Mouse (Mus musculus): Measurements from ENCODE around the gene Ank2. TPM values are rescaled to one million over a fixed set of nuclear protein-coding genes. Genes with fewer than 3 reads are reported as not detected.
A peak's percentile ranks its signal among the peaks of the same experiment; 100 is the strongest.

The Ank2 gene
- polyA plus RNA-seq (2014; fragmentation: Nextera tagmentation; extraction: Ambion mirVana), result 30.8 and 31.8 TPM in 2 replicates

DNA sequence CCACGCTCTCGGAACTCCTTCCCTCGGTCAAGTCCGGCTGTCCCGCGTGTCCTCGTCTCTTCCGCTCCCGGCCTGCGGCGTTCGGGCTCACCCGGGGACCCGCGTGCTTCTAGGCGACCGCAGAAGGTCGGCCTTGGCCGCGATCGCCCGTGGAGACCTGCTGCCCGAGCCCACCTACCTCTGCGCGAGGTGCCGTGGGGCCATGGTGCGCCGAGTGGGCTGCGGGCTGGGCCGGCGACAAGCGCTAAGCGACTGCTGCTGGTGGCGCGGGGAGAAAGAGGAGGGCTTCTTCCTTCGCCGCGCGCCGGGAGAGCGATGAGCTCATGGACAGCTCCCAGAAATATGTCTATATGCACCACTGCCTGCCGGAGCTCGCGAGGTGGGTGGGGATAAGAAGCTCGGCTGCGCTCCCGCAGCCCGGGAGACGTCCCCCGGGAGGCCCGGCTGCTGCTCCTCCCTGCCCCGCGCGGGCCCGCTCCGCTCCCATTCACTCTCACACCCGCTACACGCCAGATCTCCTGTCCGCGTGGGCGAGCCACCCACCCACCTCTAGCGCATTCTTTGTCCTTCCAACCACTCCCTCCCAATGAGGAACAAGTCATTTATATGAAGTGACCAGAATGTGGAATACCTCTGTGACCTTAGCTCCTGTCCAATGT lies at the start of gene Ank2:
Gene Ank2, minus strand, starts transcription at position 609 of the 659 bp plus-strand sequence.
- Histone ChIP-seq H3K9me3 (replicated peaks; ENCODE audit: control insufficient read depth, low read length) (no peaks in the 10 kb centered on the region), H3K4me3 (ENCODE audit: low read depth, low read length) (peak within 1 kb of the TSS; percentile 70), H3K36me3 (ENCODE audit: control insufficient read depth, insufficient read depth, low read length) (no peaks in the 10 kb centered on the region), H3K9ac (ENCODE audit: low read depth, low read length) (peak within 1 kb of the TSS; percentile 77), H3K27me3 (ENCODE audit: control insufficient read depth, insufficient read depth, low read length) (peaks cover 11% of the 10 kb centered on the region), H3K27ac (ENCODE audit: low read depth, low read length) (0 out of 2 replicates have a peak within 1 kb of the TSS, but pooled peaks have one; percentile 10), H3K4me1 (ENCODE audit: control insufficient read depth, insufficient read depth, low read length) (0 out of 2 replicates have a peak, but pooled peaks cover 2% of the 10 kb centered on the region), H3K4me2 (peak within 1 kb of the TSS; percentile 100)
- WGBS (ENCODE audit: insufficient replicate concordance), result under 1% methylated on average over 58 of the region's 62 CpGs
- ATAC-seq (replicated peaks; ENCODE audit: insufficient number of reproducible peaks, low FRiP score, low TSS enrichment), result 0 out of 2 replicates have a peak, but pooled peaks have one; percentile 56

- Histone ChIP-seq H3K9ac (ENCODE audit: low read depth, low read length) (no peak overlapping the region), H3K27ac (ENCODE audit: low read depth, low read length) (no peak overlapping the region), H3K9me3 (replicated peaks; ENCODE audit: control insufficient read depth, low read length) (no peaks in the 10 kb centered on the region), H3K27me3 (ENCODE audit: control insufficient read depth, insufficient read depth, low read length) (no peaks in the 10 kb centered on the region), H3K36me3 (ENCODE audit: control insufficient read depth, insufficient read depth, low read length) (peaks cover 6% of the 10 kb centered on the region), H3K4me1 (ENCODE audit: control insufficient read depth, insufficient read depth, low read length) (no peaks in the 10 kb centered on the region), H3K4me3 (ENCODE audit: low read depth, low read length) (no peak overlapping the region), H3K4me2 (no peak overlapping the region)
- ATAC-seq (replicated peaks; ENCODE audit: insufficient number of reproducible peaks, low FRiP score, low TSS enrichment), result no peak
- 46% methylated on average over 5 of the region's 5 CpGs for WGBS (ENCODE audit: insufficient replicate concordance)
Measured at GRCm38 (mm10) chr3:127547882-127548281, 48.7 kb upstream of the Ank2 start.

GRCm38 (mm10) chr3:127544610-127545121 lies 45.5 kb upstream of the Ank2 start:
- peaks cover 6% of the 10 kb centered on the region for H3K36me3 ChIP-seq (ENCODE audit: control insufficient read depth, insufficient read depth, low read length)

GRCm38 (mm10) chr3:127543976-127544375 lies 44.8 kb upstream of the Ank2 start:
- Histone ChIP-seq H3K9ac (ENCODE audit: low read depth, low read length) (no peak overlapping the region), H3K27ac (ENCODE audit: low read depth, low read length) (no peak overlapping the region), H3K36me3 (ENCODE audit: control insufficient read depth, insufficient read depth, low read length) (peaks cover 6% of the 10 kb centered on the region), H3K4me1 (ENCODE audit: control insufficient read depth, insufficient read depth, low read length) (no peaks in the 10 kb centered on the region), H3K27me3 (ENCODE audit: control insufficient read depth, insufficient read depth, low read length) (no peaks in the 10 kb centered on the region), H3K4me2 (no peak overlapping the region), H3K9me3 (replicated peaks; ENCODE audit: control insufficient read depth, low read length) (no peaks in the 10 kb centered on the region), H3K4me3 (ENCODE audit: low read depth, low read length) (no peak overlapping the region)
- WGBS (ENCODE audit: insufficient replicate concordance), result 81% methylated on average over 4 of the region's 4 CpGs
- no peak for ATAC-seq (replicated peaks; ENCODE audit: insufficient number of reproducible peaks, low FRiP score, low TSS enrichment)

More at GRCm38 (mm10) chr3:127544610-127545121, 45.5 kb upstream of the Ank2 start:
- Histone ChIP-seq H3K9me3 (replicated peaks; ENCODE audit: control insufficient read depth, low read length) (no peaks in the 10 kb centered on the region), H3K27me3 (ENCODE audit: control insufficient read depth, insufficient read depth, low read length) (no peaks in the 10 kb centered on the region), H3K27ac (ENCODE audit: low read depth, low read length) (no peak overlapping the region), H3K9ac (ENCODE audit: low read depth, low read length) (no peak overlapping the region), H3K4me1 (ENCODE audit: control insufficient read depth, insufficient read depth, low read length) (no peaks in the 10 kb centered on the region), H3K4me2 (no peak overlapping the region), H3K4me3 (ENCODE audit: low read depth, low read length) (no peak overlapping the region)
- no peak for ATAC-seq (replicated peaks; ENCODE audit: insufficient number of reproducible peaks, low FRiP score, low TSS enrichment)
- 32% methylated on average over 5 of the region's 5 CpGs for WGBS (ENCODE audit: insufficient replicate concordance)

DNA sequence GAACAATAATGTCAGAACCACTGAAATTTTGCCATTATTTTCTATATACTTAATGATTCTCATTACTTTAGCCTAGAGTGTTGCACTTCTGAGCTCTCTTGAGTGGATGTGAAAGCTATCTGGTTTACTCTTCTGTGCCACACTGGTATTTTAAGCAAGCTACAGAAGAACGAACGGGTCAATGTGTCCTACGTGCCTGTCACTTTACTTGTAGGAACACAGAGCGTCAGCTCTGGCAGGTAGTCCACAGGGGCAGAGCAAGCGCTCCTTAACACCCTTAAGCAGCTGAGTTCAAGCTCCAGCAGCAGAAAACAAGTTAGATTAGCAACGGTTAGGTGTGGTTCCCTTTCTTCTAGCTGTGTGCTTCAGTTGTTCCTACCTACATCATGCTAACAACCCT lies 40.0 kb upstream of the Ank2 start:
- no peak overlapping the region for H3K9ac ChIP-seq (ENCODE audit: low read depth, low read length)
- H3K36me3 ChIP-seq (ENCODE audit: control insufficient read depth, insufficient read depth, low read length), result peaks cover 2% of the 10 kb centered on the region; the same call in 1 of the 2 replicates
- no peaks in the 10 kb centered on the region for H3K27me3 ChIP-seq (ENCODE audit: control insufficient read depth, insufficient read depth, low read length)
- H3K4me2 ChIP-seq, result no peak overlapping the region
- no peaks in the 10 kb centered on the region for H3K9me3 ChIP-seq (replicated peaks; ENCODE audit: control insufficient read depth, low read length)
- WGBS (ENCODE audit: insufficient replicate concordance), result 56% methylated on average over 6 of the region's 6 CpGs
- H3K4me1 ChIP-seq (ENCODE audit: control insufficient read depth, insufficient read depth, low read length), result no peaks in the 10 kb centered on the region
- ATAC-seq (replicated peaks; ENCODE audit: insufficient number of reproducible peaks, low FRiP score, low TSS enrichment), result no peak
- no peak overlapping the region for H3K4me3 ChIP-seq (ENCODE audit: low read depth, low read length)
- no peak overlapping the region for H3K27ac ChIP-seq (ENCODE audit: low read depth, low read length)

DNA sequence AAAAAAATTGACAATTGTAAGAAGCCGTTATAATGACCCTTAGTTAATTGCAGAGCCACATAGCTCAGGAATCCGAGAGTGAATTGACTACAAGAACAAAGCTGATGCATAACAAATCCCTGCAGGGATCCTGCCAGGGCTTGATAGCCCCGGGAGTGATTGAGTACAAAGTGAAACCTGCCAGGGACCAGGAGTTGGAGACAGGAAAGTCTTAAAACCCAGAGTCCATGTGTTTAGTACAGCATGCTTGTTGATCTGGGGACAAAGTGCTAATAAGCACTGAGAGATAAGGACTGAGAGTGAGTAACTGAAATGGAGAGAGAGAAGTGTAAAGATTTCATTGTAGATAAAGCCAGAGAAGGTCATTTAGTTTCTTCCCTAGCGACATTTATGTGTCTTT lies 31.1 kb upstream of the Ank2 start:
- H3K4me2 ChIP-seq, result peak overlapping the region; percentile 16; the same call in 1 of the 2 replicates
- 16% methylated on average over 4 of the region's 4 CpGs for WGBS (ENCODE audit: insufficient replicate concordance)
- H3K9me3 ChIP-seq (replicated peaks; ENCODE audit: control insufficient read depth, low read length), result no peaks in the 10 kb centered on the region
- no peak overlapping the region for H3K27ac ChIP-seq (ENCODE audit: low read depth, low read length)
- ATAC-seq (replicated peaks; ENCODE audit: insufficient number of reproducible peaks, low FRiP score, low TSS enrichment), result no peak
- H3K4me1 ChIP-seq (ENCODE audit: control insufficient read depth, insufficient read depth, low read length), result no peaks in the 10 kb centered on the region
- no peak overlapping the region for H3K4me3 ChIP-seq (ENCODE audit: low read depth, low read length)
- H3K36me3 ChIP-seq (ENCODE audit: control insufficient read depth, insufficient read depth, low read length), result no peaks in the 10 kb centered on the region
- H3K27me3 ChIP-seq (ENCODE audit: control insufficient read depth, insufficient read depth, low read length), result no peaks in the 10 kb centered on the region
- H3K9ac ChIP-seq (ENCODE audit: low read depth, low read length), result no peak overlapping the region

DNA sequence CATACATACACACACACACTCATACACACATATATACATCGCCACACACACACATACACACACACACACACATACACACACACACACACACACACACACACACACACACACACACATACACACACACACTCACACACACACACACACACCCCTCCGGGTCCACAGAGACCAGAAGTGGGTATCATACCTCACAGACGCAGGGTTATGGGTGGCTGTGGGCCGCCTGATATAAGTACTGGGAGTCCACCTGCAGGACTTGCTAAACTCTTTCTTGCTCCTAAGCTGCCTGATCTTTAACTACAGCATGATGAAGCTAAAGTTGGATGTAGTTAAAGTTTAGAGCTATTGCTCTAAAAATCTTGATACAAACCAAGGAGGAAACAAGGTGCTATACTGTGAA lies 30.7 kb upstream of the Ank2 start:
- no peaks in the 10 kb centered on the region for H3K9me3 ChIP-seq (replicated peaks; ENCODE audit: control insufficient read depth, low read length)
- H3K36me3 ChIP-seq (ENCODE audit: control insufficient read depth, insufficient read depth, low read length), result no peaks in the 10 kb centered on the region
- ATAC-seq (replicated peaks; ENCODE audit: insufficient number of reproducible peaks, low FRiP score, low TSS enrichment), result no peak
- H3K4me2 ChIP-seq, result no peak overlapping the region
- no peak overlapping the region for H3K4me3 ChIP-seq (ENCODE audit: low read depth, low read length)
- no peak overlapping the region for H3K9ac ChIP-seq (ENCODE audit: low read depth, low read length)
- peaks cover under 1% of the 10 kb centered on the region; the same call in 1 of the 2 replicates for H3K4me1 ChIP-seq (ENCODE audit: control insufficient read depth, insufficient read depth, low read length)
- 73% methylated on average over 4 of the region's 4 CpGs for WGBS (ENCODE audit: insufficient replicate concordance)
- H3K27me3 ChIP-seq (ENCODE audit: control insufficient read depth, insufficient read depth, low read length), result no peaks in the 10 kb centered on the region
- H3K27ac ChIP-seq (ENCODE audit: low read depth, low read length), result no peak overlapping the region

DNA sequence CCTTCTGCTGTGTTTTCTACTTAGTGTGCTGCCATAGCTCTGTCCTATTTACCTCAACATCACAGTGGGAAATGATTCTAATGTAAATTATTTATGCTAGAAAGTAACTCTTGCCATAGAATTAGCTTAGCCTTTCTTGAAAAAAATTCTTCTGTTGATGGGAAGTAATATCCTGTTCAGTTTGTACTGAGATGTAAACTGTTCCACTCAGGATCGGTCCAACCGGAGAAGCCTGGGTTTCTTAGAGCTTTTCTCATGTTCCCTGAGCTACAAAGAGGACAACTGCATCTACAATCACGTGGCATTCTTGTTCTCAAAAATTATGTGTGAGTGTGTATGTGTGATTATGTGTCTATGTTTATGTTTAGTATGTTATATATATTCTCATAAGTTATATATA lies 30.1 kb upstream of the Ank2 start:
- ATAC-seq (replicated peaks; ENCODE audit: insufficient number of reproducible peaks, low FRiP score, low TSS enrichment), result no peak
- H3K27me3 ChIP-seq (ENCODE audit: control insufficient read depth, insufficient read depth, low read length), result no peaks in the 10 kb centered on the region
- WGBS (ENCODE audit: insufficient replicate concordance), result 87% methylated on average over 3 of the region's 3 CpGs
- no peaks in the 10 kb centered on the region for H3K36me3 ChIP-seq (ENCODE audit: control insufficient read depth, insufficient read depth, low read length)
- H3K4me2 ChIP-seq, result no peak overlapping the region
- H3K9me3 ChIP-seq (replicated peaks; ENCODE audit: control insufficient read depth, low read length), result no peaks in the 10 kb centered on the region
- H3K4me3 ChIP-seq (ENCODE audit: low read depth, low read length), result no peak overlapping the region
- H3K27ac ChIP-seq (ENCODE audit: low read depth, low read length), result no peak overlapping the region
- no peak overlapping the region for H3K9ac ChIP-seq (ENCODE audit: low read depth, low read length)
- peaks cover 3% of the 10 kb centered on the region; the same call in 1 of the 2 replicates for H3K4me1 ChIP-seq (ENCODE audit: control insufficient read depth, insufficient read depth, low read length)

All from heart, embryonic 11.5 days (tissue).